Mouse (Mus musculus): ENCODE measurements around the gene Mlana.

DNA sequence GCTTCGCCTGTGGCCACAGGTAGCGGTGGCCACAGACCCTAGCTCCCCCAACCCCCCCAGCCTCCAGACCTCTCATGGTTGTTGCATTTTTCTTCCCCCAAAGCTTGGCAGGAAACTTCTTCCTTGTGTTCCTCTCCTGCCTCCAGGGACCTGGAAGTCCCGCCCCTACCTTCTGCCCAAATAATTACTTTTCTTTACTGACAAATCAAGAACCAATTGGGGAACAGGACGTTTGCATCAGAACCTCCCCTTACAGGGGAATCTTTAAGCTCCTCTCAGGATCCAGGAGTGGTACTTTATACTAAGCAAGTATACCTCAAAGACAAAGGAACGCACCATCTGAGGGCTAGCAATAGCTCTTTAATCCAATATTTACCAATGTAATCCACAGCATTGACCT, 32.7 kb upstream of the Mlana start:
- TF ChIP-seq CTCF (IDR thresholded peaks at IDR 0.05; ENCODE audit: low read depth), result no peak
- TF ChIP-seq EP300 (IDR thresholded peaks at IDR 0.05; ENCODE audit: low read depth), result no peak

All from heart, postnatal 0 days (tissue).